Mouse (Mus musculus): ENCODE results near the gene Rdh16.
"Not testable (repeated sequence)": the region's sequence is repeated elsewhere in the genome, so short reads cannot be mapped to it uniquely, and the experiment has no call there.

Gene Rdh16

GRCm38 (mm10) chr10:127800891-127801290 lies at the start of gene Rdh16:
TSS of gene Rdh16 (plus strand) at chr10:127801152.
- DNase-seq (ENCODE audit: low spot score): no peak

- no peak for DNase-seq (ENCODE audit: low spot score)
Observed at GRCm38 (mm10) chr10:127751548-127751947, 49.4 kb upstream of the Rdh16 start, which contains the start of gene Gpr182. TSS of gene Gpr182 (minus strand) at chr10:127751732.

- DNase-seq (ENCODE audit: low spot score): no peak
Observed at GRCm38 (mm10) chr10:127754566-127755166, 46.3 kb upstream of the Rdh16 start.

GRCm38 (mm10) chr10:127755246-127755645 lies 45.7 kb upstream of the Rdh16 start:
- no peak for DNase-seq (ENCODE audit: low spot score)

GRCm38 (mm10) chr10:127755770-127756468 lies 45.0 kb upstream of the Rdh16 start:
- no peak for DNase-seq (ENCODE audit: low spot score)

GRCm38 (mm10) chr10:127759181-127760110 lies 41.5 kb upstream of the Rdh16 start, which contains the start of the genes Rdh1 and Rdh16f1:
TSS of gene Rdh1 (plus strand) at chr10:127759721.
TSS of gene Rdh16f1 (plus strand) at chr10:127759787.
- no peak for DNase-seq (ENCODE audit: low spot score)

GRCm38 (mm10) chr10:127762926-127763325 lies 38.0 kb upstream of the Rdh16 start:
- DNase-seq (ENCODE audit: low spot score): not testable (repeated sequence)

- no peak for DNase-seq (ENCODE audit: low spot score)
Observed at GRCm38 (mm10) chr10:127763914-127764680, 36.9 kb upstream of the Rdh16 start.

GRCm38 (mm10) chr10:127766564-127766963 lies 34.4 kb upstream of the Rdh16 start:
- DNase-seq (ENCODE audit: low spot score): no peak

GRCm38 (mm10) chr10:127776011-127776410 lies 24.9 kb upstream of the Rdh16 start, which contains the start of gene Rdh9:
TSS of gene Rdh9 (plus strand) at chr10:127776386.
- no peak for DNase-seq (ENCODE audit: low spot score)

- not testable (repeated sequence) for DNase-seq (ENCODE audit: low spot score)
Observed at GRCm38 (mm10) chr10:127782321-127782720, 18.6 kb upstream of the Rdh16 start.

GRCm38 (mm10) chr10:127785411-127785810 lies 15.5 kb upstream of the Rdh16 start:
- not testable (repeated sequence) for DNase-seq (ENCODE audit: low spot score)

GRCm38 (mm10) chr10:127799295-127799694 lies 1.7 kb upstream of the Rdh16 start:
- no peak for DNase-seq (ENCODE audit: low spot score)

GRCm38 (mm10) chr10:127801612-127802011 lies 660 bp downstream of the Rdh16 start:
- no peak for DNase-seq (ENCODE audit: low spot score)

GRCm38 (mm10) chr10:127802236-127802635 lies 1.3 kb downstream of the Rdh16 start:
- DNase-seq (ENCODE audit: low spot score): no peak

GRCm38 (mm10) chr10:127804416-127804815 lies 3.5 kb downstream of the Rdh16 start:
- no peak for DNase-seq (ENCODE audit: low spot score)

GRCm38 (mm10) chr10:127815888-127816287 lies 14.9 kb downstream of the Rdh16 start:
- DNase-seq (ENCODE audit: low spot score): no peak

- not testable (repeated sequence) for DNase-seq (ENCODE audit: low spot score)
Observed at GRCm38 (mm10) chr10:127817268-127817910, 16.4 kb downstream of the Rdh16 start.

GRCm38 (mm10) chr10:127821806-127822205 lies 20.9 kb downstream of the Rdh16 start:
- DNase-seq (ENCODE audit: low spot score): not testable (repeated sequence)

- peak; percentile 8 for DNase-seq (ENCODE audit: low spot score)
Observed at GRCm38 (mm10) chr10:127825386-127825785, 24.4 kb downstream of the Rdh16 start.

- no peak for DNase-seq (ENCODE audit: low spot score)
Observed at GRCm38 (mm10) chr10:127829121-127829520, 28.2 kb downstream of the Rdh16 start.
